Mouse (Mus musculus) layer of hippocampus, adult 11-12 months (tissue): ENCODE results near the gene Sufu.

Experiments used
- DNase-seq: peaks from one replicate; pipeline ENCODE4 v3.0.0; 2022; ENCODE audit warnings: low spot score

Gene Sufu

GRCm38 (mm10) chr19:46499836-46500580, 103.3 kb downstream of the Sufu start:
- DNase-seq: peak; percentile 99

DNA sequence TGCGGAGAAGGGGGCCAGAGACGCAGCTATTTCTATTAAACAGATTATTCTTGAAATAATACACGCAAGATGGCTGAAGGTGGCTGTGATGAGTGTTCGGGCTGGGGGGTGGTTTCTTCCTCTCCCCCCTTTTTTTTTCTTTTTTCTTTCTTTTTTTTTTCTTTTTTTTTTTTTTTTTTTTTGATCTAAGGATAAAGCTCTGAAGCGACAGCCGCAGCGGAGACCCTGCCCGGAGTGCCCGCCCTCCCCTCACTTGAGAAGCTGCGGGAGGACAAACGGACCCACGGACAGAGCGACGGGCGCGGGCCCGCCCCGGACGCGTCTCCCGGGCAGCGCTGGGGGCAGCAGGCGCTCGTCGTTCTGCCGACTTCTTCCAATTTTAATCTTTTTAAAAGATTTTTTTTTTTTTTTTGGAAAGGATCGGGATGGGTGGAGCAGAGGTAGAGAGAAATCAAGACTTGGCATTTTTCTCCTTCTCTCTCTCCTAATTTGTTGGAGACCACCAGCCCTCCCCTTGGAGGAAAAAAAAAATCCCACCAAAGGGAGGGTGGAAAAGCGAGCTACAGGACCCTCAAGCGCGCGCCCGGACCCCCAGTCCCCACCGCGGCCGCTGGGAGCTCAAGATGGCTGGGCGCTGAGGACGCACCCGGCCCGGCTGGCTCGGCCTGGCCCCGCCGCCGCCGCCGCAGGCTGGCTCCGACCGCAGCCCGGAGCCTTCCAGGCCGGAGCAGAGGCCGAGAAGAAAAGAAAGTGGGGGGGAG, 104.1 kb downstream of the Sufu start:
- peak; percentile 51 for DNase-seq

GRCm38 (mm10) chr19:46501401-46502068, 104.8 kb downstream of the Sufu start, which contains the start of gene Trim8:
Trim8 (plus strand) TSS chr19:46501702.
- DNase-seq: peak; percentile 81

GRCm38 (mm10) chr19:46502069-46502455, 105.4 kb downstream of the Sufu start:
- DNase-seq: peak; percentile 82

GRCm38 (mm10) chr19:46502471-46503166, 105.9 kb downstream of the Sufu start:
- DNase-seq: peak; percentile 80

- DNase-seq: peak; percentile 62
Observed at GRCm38 (mm10) chr19:46503351-46504084, 106.8 kb downstream of the Sufu start.

DNA sequence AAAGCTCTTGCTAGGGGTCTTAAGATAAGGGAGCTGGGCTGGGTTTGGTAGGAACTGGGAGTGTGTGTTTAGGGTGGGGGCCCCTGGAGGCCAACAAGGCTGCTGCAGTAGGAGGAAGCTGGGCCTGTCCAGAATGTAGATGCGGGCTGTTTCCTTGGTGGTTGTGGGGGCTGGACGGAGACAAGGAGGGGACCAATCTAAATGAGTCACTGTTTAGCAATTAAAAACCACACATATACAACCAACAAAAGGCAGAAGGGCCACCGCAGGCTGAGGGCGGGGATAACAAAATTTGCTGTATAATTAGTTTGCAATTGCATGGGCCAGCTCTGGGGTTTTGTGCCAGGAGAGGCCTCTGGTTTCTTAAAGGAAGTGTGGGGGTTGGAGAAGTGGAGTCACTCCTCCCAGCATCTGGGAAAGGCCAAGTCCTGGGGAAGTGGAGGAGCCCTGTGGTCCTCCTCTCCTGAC, 107.4 kb downstream of the Sufu start:
- DNase-seq: peak; percentile 53

DNA sequence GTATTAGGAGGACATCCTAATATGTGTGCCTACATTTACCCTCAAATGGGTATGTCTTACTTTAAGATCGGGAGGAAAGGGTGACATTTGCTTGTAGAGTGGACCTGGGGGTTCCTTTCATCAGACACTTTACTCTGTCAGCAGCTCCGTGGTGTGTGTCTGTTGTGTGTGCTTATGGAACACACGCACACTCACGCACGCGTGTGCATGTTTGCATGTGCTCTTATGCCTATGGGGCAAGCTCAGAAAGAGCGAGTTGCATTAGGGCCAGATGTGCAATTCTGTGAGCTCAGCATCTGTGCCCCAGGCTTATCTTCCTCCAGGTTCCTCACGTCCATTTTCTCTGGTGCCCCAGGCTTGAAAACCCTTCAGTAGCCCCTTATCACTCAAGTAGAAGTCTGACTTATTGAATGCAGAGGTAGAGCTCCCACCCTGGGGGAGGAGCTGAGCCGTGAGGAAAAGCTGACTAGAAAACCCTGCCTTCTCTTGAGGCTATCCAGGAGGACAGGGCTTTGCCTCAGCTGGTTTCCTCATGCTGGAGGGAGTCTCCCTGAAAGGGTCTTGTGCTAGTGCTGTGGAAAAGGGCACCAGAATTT, 108.2 kb downstream of the Sufu start:
- no peak for DNase-seq

- DNase-seq: no peak
Observed at GRCm38 (mm10) chr19:46505646-46506371, 109.1 kb downstream of the Sufu start.

- no peak for DNase-seq
Observed at GRCm38 (mm10) chr19:46506372-46506717, 109.6 kb downstream of the Sufu start.

GRCm38 (mm10) chr19:46507181-46507581, 110.5 kb downstream of the Sufu start:
- no peak for DNase-seq

GRCm38 (mm10) chr19:46507806-46508205, 111.1 kb downstream of the Sufu start:
- no peak for DNase-seq

GRCm38 (mm10) chr19:46508738-46509137, 112.0 kb downstream of the Sufu start:
- no peak for DNase-seq

DNA sequence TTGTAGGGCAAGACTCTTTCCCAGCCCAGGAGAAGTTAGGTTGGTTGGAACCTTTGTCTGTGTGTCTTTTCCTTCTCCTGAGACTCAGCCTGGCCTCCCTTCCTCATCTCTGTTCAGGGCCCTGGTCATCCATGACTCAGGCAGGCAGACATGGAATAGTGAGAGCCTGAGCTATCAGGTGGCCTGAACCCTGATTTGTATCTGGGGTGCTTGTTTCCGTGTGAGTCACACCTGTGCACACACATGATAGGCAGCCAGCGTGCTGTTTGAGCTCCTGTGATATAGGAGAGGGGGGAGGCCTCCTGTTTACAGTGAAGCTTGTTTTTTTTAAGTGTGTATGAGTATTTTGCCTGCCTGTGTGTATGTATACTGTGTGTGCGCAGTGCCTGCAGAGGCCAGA, 112.5 kb downstream of the Sufu start:
- no peak for DNase-seq

- no peak for DNase-seq
Observed at GRCm38 (mm10) chr19:46509736-46510135, 113.0 kb downstream of the Sufu start.

- DNase-seq: no peak
Observed at GRCm38 (mm10) chr19:46510401-46510800, 113.7 kb downstream of the Sufu start.

- no peak for DNase-seq
Observed at GRCm38 (mm10) chr19:46510824-46511223, 114.1 kb downstream of the Sufu start.

GRCm38 (mm10) chr19:46511263-46511662, 114.6 kb downstream of the Sufu start:
- DNase-seq: no peak

- DNase-seq: no peak
Observed at GRCm38 (mm10) chr19:46514387-46514786, 117.7 kb downstream of the Sufu start.

GRCm38 (mm10) chr19:46515287-46515821, 118.7 kb downstream of the Sufu start:
- no peak for DNase-seq
